In the genomic region with DNA sequence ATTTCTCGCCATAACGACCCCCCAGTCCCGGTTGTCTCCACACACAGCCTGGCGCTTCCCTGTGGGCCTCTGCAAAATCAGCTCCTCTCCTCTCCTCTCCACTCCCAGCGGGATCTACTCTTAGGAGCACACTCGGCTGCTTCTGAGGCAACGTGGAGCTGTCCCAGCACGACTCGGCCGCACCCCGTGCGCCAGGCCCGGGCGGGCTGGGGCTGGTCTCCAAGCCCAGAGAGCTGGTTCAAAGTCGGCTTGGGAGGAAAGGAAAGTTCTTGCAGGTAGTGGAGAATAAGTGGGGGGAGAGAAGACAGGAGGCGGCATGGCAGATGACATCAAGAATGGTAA, we compare ENCODE assay signal across 9 mouse cellular contexts. TPM values are rescaled to one million over a fixed set of nuclear protein-coding genes. Genes with fewer than 3 reads are reported as not detected.
DNase-seq lines count a peak whose midpoint lies in the region; ATAC-seq and TF ChIP-seq lines count a peak whose summit lies in the region.
"Had no signal": no experiment of that assay in that cellular context is flagged by ENCODE, and none has a peak within 500 bp of the region (broad histone marks: within the 10 kb centered on the region; RNA-seq: fewer than 3 reads in every experiment).

No protein-coding gene starts in this region.

- intact Hi-C loops in heart, postnatal 36 days (cut with DNase I): no loop called here

- peak overlapping the region; percentile 63 for H3K4me3 ChIP-seq in heart, embryonic 10.5 days
- peak overlapping the region; percentile 20; the same call in 1 of the 2 replicates for H3K4me3 ChIP-seq in thymus, adult 2 months (ENCODE audit: control insufficient read depth, insufficient read depth, low read length)
- peak overlapping the region; percentile 53 for H3K4me3 ChIP-seq in limb, embryonic 15.5 days
- H3K4me3 ChIP-seq in stomach, postnatal 0 days (ENCODE audit: low read depth, low read length): peak overlapping the region; percentile 54
- H3K4me3 ChIP-seq: myocyte had no signal

- peak overlapping the region; percentile 95 for H3K4me2 ChIP-seq in limb, embryonic 15.5 days
- H3K4me2 ChIP-seq in stomach, postnatal 0 days (replicated peaks; ENCODE audit: low read depth): peak overlapping the region; percentile 83

- no peak for TF ChIP-seq POLR2A in thymus, adult 2 months (IDR thresholded peaks at IDR 0.05; ENCODE audit: control insufficient read depth, extremely low read depth, insufficient read depth, low read length, poor library complexity)

- H3K4me1 ChIP-seq in heart, embryonic 10.5 days: peaks cover 15% of the 10 kb centered on the region
- H3K4me1 ChIP-seq in thymus, adult 2 months (replicated peaks; ENCODE audit: control insufficient read depth, insufficient read depth, low read length): peaks cover 8% of the 10 kb centered on the region
- H3K4me1 ChIP-seq in limb, embryonic 15.5 days: peaks cover 12% of the 10 kb centered on the region
- H3K4me1 ChIP-seq in stomach, postnatal 0 days (replicated peaks; ENCODE audit: control insufficient read depth, insufficient read depth): peaks cover 3% of the 10 kb centered on the region; the same call in 1 of the 2 replicates

- DNase-seq in heart, embryonic 10.5 days (ENCODE audit: low spot score): no peak
- no peak for DNase-seq in heart, postnatal 36 days
- no peak for DNase-seq in thymus, adult 2 months
- DNase-seq in thymus, postnatal 14 days: no peak
- DNase-seq in stomach, postnatal 0 days (ENCODE audit: low spot score): peak; percentile 61
- no peak for DNase-seq in right cerebral cortex, adult 2 months (ENCODE audit: low spot score in 2 of 2)
- DNase-seq in spleen, postnatal 4 days (ENCODE audit: low spot score in 2 of 2): no peak

- H3K27me3 ChIP-seq in heart, embryonic 10.5 days (ENCODE audit: insufficient read depth, poor library complexity, severe bottlenecking): peaks cover 26% of the 10 kb centered on the region
- no peaks in the 10 kb centered on the region for H3K27me3 ChIP-seq in thymus, adult 2 months (ENCODE audit: control insufficient read depth, insufficient read depth, low read length)
- H3K27me3 ChIP-seq in limb, embryonic 15.5 days: peaks cover 13% of the 10 kb centered on the region
- no peaks in the 10 kb centered on the region for H3K27me3 ChIP-seq in stomach, postnatal 0 days (ENCODE audit: control insufficient read depth, insufficient read depth, low read length)

- TF ChIP-seq CTCF in thymus, adult 2 months (IDR thresholded peaks at IDR 0.05; ENCODE audit: borderline replicate concordance, control insufficient read depth, extremely low read depth, insufficient read depth, low read length, poor library complexity): no peak
- TF ChIP-seq CTCF in stomach, postnatal 0 days (IDR thresholded peaks at IDR 0.05; ENCODE audit: low read depth): no peak

- no peak for TF ChIP-seq EP300 in stomach, postnatal 0 days (optimal IDR thresholded peaks at IDR 0.05)

- no peaks in the 10 kb centered on the region for H3K9me3 ChIP-seq in heart, embryonic 10.5 days
- no peaks in the 10 kb centered on the region for H3K9me3 ChIP-seq in limb, embryonic 15.5 days
- H3K9me3 ChIP-seq in stomach, postnatal 0 days (ENCODE audit: control insufficient read depth, low read length): no peaks in the 10 kb centered on the region

- H3K36me3 ChIP-seq in heart, embryonic 10.5 days: peaks cover 41% of the 10 kb centered on the region
- H3K36me3 ChIP-seq in thymus, adult 2 months (ENCODE audit: control insufficient read depth, insufficient read depth, low read length): peaks cover 29% of the 10 kb centered on the region
- H3K36me3 ChIP-seq in limb, embryonic 15.5 days: peaks cover 36% of the 10 kb centered on the region
- H3K36me3 ChIP-seq in stomach, postnatal 0 days (ENCODE audit: control insufficient read depth, insufficient read depth, low read length): peaks cover 6% of the 10 kb centered on the region; the same call in 1 of the 2 replicates

- H3K9ac ChIP-seq in limb, embryonic 15.5 days: peak overlapping the region; percentile 40; the same call in 1 of the 2 replicates
- peak overlapping the region; percentile 66 for H3K9ac ChIP-seq in stomach, postnatal 0 days (ENCODE audit: low read length)

- 8% methylated on average over 16 of the region's 16 CpGs for WGBS in heart, embryonic 10.5 days
- 42% methylated on average over 16 of the region's 16 CpGs for WGBS in thymus, adult 2 months
- WGBS in limb, embryonic 15.5 days: 15% methylated on average over 16 of the region's 16 CpGs
- WGBS in stomach, postnatal 0 days: 16% methylated on average over 16 of the region's 16 CpGs

- ATAC-seq in limb, embryonic 15.5 days (ENCODE audit: insufficient number of reproducible peaks, low FRiP score, low TSS enrichment, low read depth): no peak
- ATAC-seq in stomach, postnatal 0 days (ENCODE audit: low FRiP score, low TSS enrichment): peak; percentile 56

- H3K27ac ChIP-seq in heart, embryonic 10.5 days: peak overlapping the region; percentile 65
- H3K27ac ChIP-seq in thymus, adult 2 months (ENCODE audit: control insufficient read depth, insufficient read depth, low read length): no peak overlapping the region
- H3K27ac ChIP-seq in limb, embryonic 15.5 days: peak overlapping the region; percentile 73
- peak overlapping the region; percentile 81 for H3K27ac ChIP-seq in stomach, postnatal 0 days (replicated peaks)

RNA-seq across cellular contexts. Expression of gene Gramd2, which starts 0.6 kb away (rescaled TPM):
- 0.10 and 0.18 TPM in 2 replicates for polyA plus RNA-seq in heart, embryonic 10.5 days (2016; fragmentation: Nextera tagmentation; extraction: Ambion mirVana)
- not detected for total RNA-seq in heart, postnatal 36 days (2021)
- 0.69 and 1.00 TPM in 2 replicates for polyA plus RNA-seq in thymus, adult 2 months (2012; rRNA removed)
- polyA plus RNA-seq in limb, embryonic 15.5 days (2015; fragmentation: Nextera tagmentation; extraction: Ambion mirVana): 4.4 and 5.0 TPM in 2 replicates
- 5.9 and 6.7 TPM in 2 replicates for polyA plus RNA-seq in stomach, postnatal 0 days (2015; fragmentation: Nextera tagmentation; extraction: Ambion mirVana)

RNA-seq across cellular contexts. Expression of gene Pkm, which starts 24.3 kb away (rescaled TPM):
- polyA plus RNA-seq in heart, embryonic 10.5 days (2016; fragmentation: Nextera tagmentation; extraction: Ambion mirVana): 2,435 and 2,436 TPM in 2 replicates
- 1,000 to 10,000 TPM; 1,087 to 1,168 TPM for total RNA-seq in heart, postnatal 36 days (2021)
- polyA plus RNA-seq in thymus, adult 2 months (2012; rRNA removed): 916 and 1,063 TPM in 2 replicates
- 1,195 and 1,260 TPM in 2 replicates for polyA plus RNA-seq in limb, embryonic 15.5 days (2015; fragmentation: Nextera tagmentation; extraction: Ambion mirVana)
- 472 and 500 TPM in 2 replicates for polyA plus RNA-seq in stomach, postnatal 0 days (2015; fragmentation: Nextera tagmentation; extraction: Ambion mirVana)
